Mouse (Mus musculus) kidney, postnatal 10 days (tissue): ENCODE results near the gene Gm19426.

Experiments
- DNase-seq: peaks from one replicate; pipeline ENCODE4 v3.0.0; 2021; ENCODE audit warnings: mixed read lengths

Gene Gm19426

GRCm38 (mm10) chr2:84743561-84743960 is at the start of gene Gm19426:
TSS of gene Gm19426 (minus strand) at chr2:84743655.
- DNase-seq = peak; percentile 89

- DNase-seq = no peak
Observed at GRCm38 (mm10) chr2:84793154-84793553, 49.7 kb upstream of the Gm19426 start.

- no peak for DNase-seq
Observed at GRCm38 (mm10) chr2:84792516-84792915, 49.1 kb upstream of the Gm19426 start.

- no peak for DNase-seq
Observed at GRCm38 (mm10) chr2:84790418-84790817, 47.0 kb upstream of the Gm19426 start.

GRCm38 (mm10) chr2:84788316-84788715 is 44.9 kb upstream of the Gm19426 start:
- no peak for DNase-seq

- DNase-seq = peak; percentile 52
Observed at GRCm38 (mm10) chr2:84783840-84784566, 40.5 kb upstream of the Gm19426 start.

- no peak for DNase-seq
Observed at GRCm38 (mm10) chr2:84783315-84783714, 39.9 kb upstream of the Gm19426 start.

GRCm38 (mm10) chr2:84779210-84779609 is 35.8 kb upstream of the Gm19426 start:
- no peak for DNase-seq

GRCm38 (mm10) chr2:84777706-84778105 is 34.3 kb upstream of the Gm19426 start:
- no peak for DNase-seq

GRCm38 (mm10) chr2:84775665-84776064 is 32.2 kb upstream of the Gm19426 start:
- peak; percentile 37 for DNase-seq

GRCm38 (mm10) chr2:84775241-84775640 is 31.8 kb upstream of the Gm19426 start, which contains the start of gene Serping1:
TSS of gene Serping1 (minus strand) at chr2:84775444.
- DNase-seq = peak; percentile 46

- DNase-seq = peak; percentile 84
Observed at GRCm38 (mm10) chr2:84774751-84775150, 31.3 kb upstream of the Gm19426 start.

- DNase-seq = no peak
Observed at GRCm38 (mm10) chr2:84773195-84773594, 29.7 kb upstream of the Gm19426 start.

GRCm38 (mm10) chr2:84772454-84772853 is 29.0 kb upstream of the Gm19426 start:
- DNase-seq = no peak

GRCm38 (mm10) chr2:84770501-84770900 is 27.0 kb upstream of the Gm19426 start:
- DNase-seq = no peak

- no peak for DNase-seq
Observed at GRCm38 (mm10) chr2:84762818-84763217, 19.4 kb upstream of the Gm19426 start.

- DNase-seq = no peak
Observed at GRCm38 (mm10) chr2:84762295-84762694, 18.8 kb upstream of the Gm19426 start.

GRCm38 (mm10) chr2:84761840-84762239 is 18.4 kb upstream of the Gm19426 start:
- DNase-seq = no peak

- DNase-seq = no peak
Observed at GRCm38 (mm10) chr2:84761309-84761708, 17.9 kb upstream of the Gm19426 start.

- no peak for DNase-seq
Observed at GRCm38 (mm10) chr2:84760777-84761176, 17.3 kb upstream of the Gm19426 start.

GRCm38 (mm10) chr2:84758542-84759127 is 15.2 kb upstream of the Gm19426 start:
- peak; percentile 62 for DNase-seq

- DNase-seq = no peak
Observed at GRCm38 (mm10) chr2:84757026-84757682, 13.7 kb upstream of the Gm19426 start.

GRCm38 (mm10) chr2:84756245-84756644 is 12.8 kb upstream of the Gm19426 start:
- DNase-seq = no peak

GRCm38 (mm10) chr2:84750115-84750514 is 6.7 kb upstream of the Gm19426 start:
- peak; percentile 52 for DNase-seq
